Mouse (Mus musculus): ENCODE results near the gene Tmem189. TPM values are rescaled to one million over a fixed set of nuclear protein-coding genes. Genes with fewer than 3 reads are reported as not detected.
A peak's percentile ranks its signal among the peaks of the same experiment; 100 is the strongest.

Tmem189 gene
- 30.5 and 32.6 TPM in 2 replicates for polyA plus RNA-seq (2014; fragmentation: Nextera tagmentation; extraction: Ambion mirVana)

DNA sequence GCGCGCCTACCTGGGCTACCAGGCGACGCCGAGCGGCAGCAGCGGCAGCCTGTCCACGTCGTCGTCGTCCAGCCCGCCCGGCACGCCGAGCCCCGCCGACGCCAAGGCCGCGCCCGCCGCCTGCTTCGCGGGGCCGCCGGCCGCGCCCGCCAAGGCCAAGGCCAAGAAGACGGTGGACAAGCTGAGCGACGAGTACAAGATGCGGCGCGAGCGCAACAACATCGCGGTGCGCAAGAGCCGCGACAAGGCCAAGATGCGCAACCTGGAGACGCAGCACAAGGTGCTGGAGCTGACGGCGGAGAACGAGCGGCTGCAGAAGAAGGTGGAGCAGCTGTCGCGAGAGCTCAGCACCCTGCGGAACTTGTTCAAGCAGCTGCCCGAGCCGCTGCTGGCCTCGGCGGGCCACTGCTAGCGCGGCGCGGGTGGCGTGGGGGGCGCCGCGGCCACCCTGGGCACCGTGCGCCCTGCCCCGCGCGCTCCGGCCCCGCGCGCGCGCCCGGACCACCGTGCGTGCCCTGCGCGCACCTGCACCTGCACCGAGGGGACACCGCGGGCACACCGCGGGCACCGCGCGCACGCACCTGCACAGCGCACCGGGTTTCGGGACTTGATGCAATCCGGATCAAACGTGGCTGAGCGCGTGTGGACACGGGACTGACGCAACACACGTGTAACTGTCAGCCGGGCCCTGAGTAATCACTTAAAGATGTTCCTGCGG is at the start of gene Tmem189:
Gene Tmem189 (minus strand): TSS at position 322 of the 718 bp plus-strand sequence.
- peak within 1 kb of the TSS; percentile 82 for H3K4me3 ChIP-seq (ENCODE audit: low read depth, low read length)
- ATAC-seq (replicated peaks; ENCODE audit: low FRiP score) = peak; percentile 15
- H3K4me1 ChIP-seq (replicated peaks; ENCODE audit: control insufficient read depth, insufficient read depth, low read length) = peaks cover 35% of the 10 kb centered on the region
- H3K27me3 ChIP-seq (replicated peaks; ENCODE audit: control insufficient read depth, insufficient read depth, low read length) = peaks cover 6% of the 10 kb centered on the region
- WGBS = under 1% methylated on average over 98 of the region's 99 CpGs
- DNase-seq (ENCODE audit: low spot score) = peak; percentile 78
- peak within 1 kb of the TSS; percentile 96 for H3K4me2 ChIP-seq
- no peaks in the 10 kb centered on the region for H3K36me3 ChIP-seq (ENCODE audit: control insufficient read depth, insufficient read depth, low read length)
- no peaks in the 10 kb centered on the region for H3K9me3 ChIP-seq (ENCODE audit: control insufficient read depth, low read length)
- peak within 1 kb of the TSS; percentile 77 for H3K9ac ChIP-seq (ENCODE audit: low read depth, low read length)
- peak within 1 kb of the TSS; percentile 65 for H3K27ac ChIP-seq (ENCODE audit: low read depth, low read length)

DNA sequence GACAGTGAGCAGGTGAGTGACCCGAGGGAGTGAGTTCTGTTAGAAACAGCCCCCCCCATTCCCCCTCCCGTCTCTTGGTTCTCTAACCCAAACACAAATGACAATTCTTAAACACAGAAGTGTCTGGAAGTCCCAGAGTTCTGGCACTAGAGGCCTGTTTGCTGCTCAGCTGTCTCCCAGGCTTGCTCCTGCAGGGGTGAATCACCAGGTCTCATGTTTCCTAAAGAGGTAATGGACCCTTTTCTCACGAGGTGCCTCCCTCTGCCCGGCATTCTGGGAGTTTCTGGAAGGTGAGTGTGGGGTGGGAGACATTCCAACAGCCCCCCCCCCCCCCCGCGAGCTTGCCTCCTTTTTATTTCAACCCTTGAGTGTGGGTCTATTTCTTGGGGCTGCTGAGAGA is 49.4 kb upstream of the Tmem189 start:
- Histone ChIP-seq H3K4me3 (ENCODE audit: low read depth, low read length) (no peak overlapping the region), H3K27me3 (replicated peaks; ENCODE audit: control insufficient read depth, insufficient read depth, low read length) (no peaks in the 10 kb centered on the region), H3K27ac (ENCODE audit: low read depth, low read length) (no peak overlapping the region), H3K4me1 (replicated peaks; ENCODE audit: control insufficient read depth, insufficient read depth, low read length) (0 out of 2 replicates have a peak, but pooled peaks cover 2% of the 10 kb centered on the region), H3K9ac (ENCODE audit: low read depth, low read length) (no peak overlapping the region), H3K4me2 (no peak overlapping the region), H3K36me3 (ENCODE audit: control insufficient read depth, insufficient read depth, low read length) (no peaks in the 10 kb centered on the region), H3K9me3 (ENCODE audit: control insufficient read depth, low read length) (no peaks in the 10 kb centered on the region)
- whole genome bisulfite sequencing = 49% methylated on average over 6 of the region's 6 CpGs
- ATAC-seq (replicated peaks; ENCODE audit: low FRiP score) = no peak
- no peak for DNase-seq (ENCODE audit: low spot score)

DNA sequence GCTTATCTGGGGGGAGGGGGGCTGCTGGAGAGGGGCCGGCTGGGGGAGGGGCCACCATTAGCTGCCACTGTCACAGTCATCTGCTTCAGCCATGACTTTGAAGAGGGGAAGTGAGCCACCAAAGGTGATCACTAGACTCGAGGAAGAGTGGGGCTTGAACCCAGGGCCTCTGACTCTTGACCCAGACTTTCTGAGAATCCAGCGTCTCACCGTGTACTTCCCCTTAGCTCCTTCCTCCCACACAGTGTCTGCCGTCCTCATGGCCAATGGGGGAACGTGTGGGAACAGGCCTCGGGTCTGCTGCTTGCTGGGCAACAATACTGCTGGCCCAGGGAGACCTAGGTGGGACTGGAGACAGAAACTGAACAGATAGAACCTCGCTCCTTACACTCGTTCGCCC is 45.2 kb upstream of the Tmem189 start:
- WGBS = 47% methylated on average over 10 of the region's 10 CpGs
- no peak for ATAC-seq (replicated peaks; ENCODE audit: low FRiP score)
- no peak overlapping the region for H3K27ac ChIP-seq (ENCODE audit: low read depth, low read length)
- no peak overlapping the region for H3K9ac ChIP-seq (ENCODE audit: low read depth, low read length)
- no peak for DNase-seq (ENCODE audit: low spot score)
- no peaks in the 10 kb centered on the region for H3K9me3 ChIP-seq (ENCODE audit: control insufficient read depth, low read length)
- no peaks in the 10 kb centered on the region for H3K36me3 ChIP-seq (ENCODE audit: control insufficient read depth, insufficient read depth, low read length)
- no peaks in the 10 kb centered on the region for H3K4me1 ChIP-seq (replicated peaks; ENCODE audit: control insufficient read depth, insufficient read depth, low read length)
- H3K4me2 ChIP-seq = no peak overlapping the region
- no peak overlapping the region for H3K4me3 ChIP-seq (ENCODE audit: low read depth, low read length)
- H3K27me3 ChIP-seq (replicated peaks; ENCODE audit: control insufficient read depth, insufficient read depth, low read length) = no peaks in the 10 kb centered on the region

DNA sequence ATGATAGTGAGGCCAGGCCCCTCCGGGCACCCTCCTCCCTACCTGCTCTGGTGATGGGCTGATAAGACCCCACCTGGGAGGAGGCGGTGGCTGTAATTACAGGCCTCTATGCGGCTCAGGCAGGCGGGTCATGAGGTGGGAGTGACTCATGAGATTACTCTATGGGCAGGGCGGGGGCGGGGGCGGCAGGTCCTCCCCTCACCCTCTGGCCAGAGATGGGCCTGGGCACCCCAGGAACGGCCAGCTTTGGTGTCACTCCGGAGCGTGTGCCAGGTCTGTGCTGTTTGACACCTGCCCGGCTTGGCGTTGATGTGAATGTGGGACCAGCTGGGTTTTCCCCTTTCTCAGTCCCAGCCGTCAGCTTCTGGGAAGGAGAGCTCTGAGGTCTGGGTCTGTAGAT is 41.5 kb upstream of the Tmem189 start:
- ATAC-seq (replicated peaks; ENCODE audit: low FRiP score) (no peak), DNase-seq (ENCODE audit: low spot score) (no peak)
- H3K4me1 ChIP-seq (replicated peaks; ENCODE audit: control insufficient read depth, insufficient read depth, low read length) = no peaks in the 10 kb centered on the region
- no peaks in the 10 kb centered on the region; the same call in 1 of the 2 replicates for H3K27me3 ChIP-seq (replicated peaks; ENCODE audit: control insufficient read depth, insufficient read depth, low read length)
- no peak overlapping the region for H3K4me2 ChIP-seq
- no peaks in the 10 kb centered on the region for H3K9me3 ChIP-seq (ENCODE audit: control insufficient read depth, low read length)
- no peak overlapping the region for H3K27ac ChIP-seq (ENCODE audit: low read depth, low read length)
- H3K4me3 ChIP-seq (ENCODE audit: low read depth, low read length) = no peak overlapping the region
- no peak overlapping the region for H3K9ac ChIP-seq (ENCODE audit: low read depth, low read length)
- 56% methylated on average over 13 of the region's 13 CpGs for WGBS
- no peaks in the 10 kb centered on the region for H3K36me3 ChIP-seq (ENCODE audit: control insufficient read depth, insufficient read depth, low read length)

DNA sequence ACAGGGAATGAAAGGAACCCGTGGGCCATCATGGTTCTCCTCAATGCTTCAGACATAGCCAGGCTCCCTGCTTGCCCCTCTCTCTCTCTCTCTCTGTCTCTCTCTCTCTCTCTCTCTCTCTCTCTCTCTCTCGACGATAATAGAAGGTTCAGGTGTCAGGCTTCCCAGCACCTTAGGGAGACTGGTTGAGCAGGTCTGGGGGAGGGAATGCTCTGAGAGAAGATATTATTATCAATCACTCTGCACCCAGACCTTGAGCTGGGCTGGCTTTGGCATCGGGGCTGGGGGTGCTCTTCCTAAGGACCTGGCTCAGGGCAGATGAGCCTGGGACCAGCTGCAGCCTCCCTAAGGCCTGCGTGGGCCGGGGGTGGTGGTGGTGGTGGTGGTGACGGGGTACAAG is 40.4 kb upstream of the Tmem189 start:
- H3K27ac ChIP-seq (ENCODE audit: low read depth, low read length) = no peak overlapping the region
- H3K27me3 ChIP-seq (replicated peaks; ENCODE audit: control insufficient read depth, insufficient read depth, low read length) = no peaks in the 10 kb centered on the region; the same call in 1 of the 2 replicates
- ATAC-seq (replicated peaks; ENCODE audit: low FRiP score) (no peak), DNase-seq (ENCODE audit: low spot score) (no peak)
- WGBS = 68% methylated on average over 7 of the region's 7 CpGs
- H3K36me3 ChIP-seq (ENCODE audit: control insufficient read depth, insufficient read depth, low read length) = no peaks in the 10 kb centered on the region
- no peak overlapping the region for H3K4me3 ChIP-seq (ENCODE audit: low read depth, low read length)
- no peaks in the 10 kb centered on the region for H3K4me1 ChIP-seq (replicated peaks; ENCODE audit: control insufficient read depth, insufficient read depth, low read length)
- no peak overlapping the region for H3K9ac ChIP-seq (ENCODE audit: low read depth, low read length)
- H3K4me2 ChIP-seq = no peak overlapping the region
- H3K9me3 ChIP-seq (ENCODE audit: control insufficient read depth, low read length) = no peaks in the 10 kb centered on the region

DNA sequence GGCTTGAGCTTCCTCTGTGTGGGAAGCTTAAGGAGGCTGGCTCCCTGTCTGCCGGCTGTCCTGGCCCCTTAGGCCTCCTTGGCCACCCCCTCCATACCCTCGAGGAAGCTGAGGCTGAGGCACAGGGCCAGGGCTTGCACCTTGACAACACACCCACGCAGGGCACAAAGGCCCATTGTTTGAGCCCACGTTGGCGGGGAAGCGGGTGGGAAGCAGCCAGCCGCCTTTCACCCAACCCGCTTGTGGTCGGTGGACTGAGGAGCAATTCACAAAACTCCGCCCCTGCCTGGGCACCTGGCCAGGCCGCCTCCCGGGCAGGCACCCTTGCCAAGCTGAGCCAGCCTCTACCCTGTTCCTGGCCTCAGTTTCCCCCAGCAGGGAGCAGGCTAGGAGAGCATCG is 37.5 kb upstream of the Tmem189 start:
- Histone ChIP-seq H3K4me1 (replicated peaks; ENCODE audit: control insufficient read depth, insufficient read depth, low read length) (no peaks in the 10 kb centered on the region), H3K4me2 (no peak overlapping the region), H3K36me3 (ENCODE audit: control insufficient read depth, insufficient read depth, low read length) (no peaks in the 10 kb centered on the region), H3K27ac (ENCODE audit: low read depth, low read length) (no peak overlapping the region), H3K27me3 (replicated peaks; ENCODE audit: control insufficient read depth, insufficient read depth, low read length) (no peaks in the 10 kb centered on the region; the same call in 1 of the 2 replicates), H3K9me3 (ENCODE audit: control insufficient read depth, low read length) (no peaks in the 10 kb centered on the region), H3K4me3 (ENCODE audit: low read depth, low read length) (no peak overlapping the region), H3K9ac (ENCODE audit: low read depth, low read length) (no peak overlapping the region)
- no peak for DNase-seq (ENCODE audit: low spot score)
- WGBS = 74% methylated on average over 13 of the region's 13 CpGs
- no peak for ATAC-seq (replicated peaks; ENCODE audit: low FRiP score)

DNA sequence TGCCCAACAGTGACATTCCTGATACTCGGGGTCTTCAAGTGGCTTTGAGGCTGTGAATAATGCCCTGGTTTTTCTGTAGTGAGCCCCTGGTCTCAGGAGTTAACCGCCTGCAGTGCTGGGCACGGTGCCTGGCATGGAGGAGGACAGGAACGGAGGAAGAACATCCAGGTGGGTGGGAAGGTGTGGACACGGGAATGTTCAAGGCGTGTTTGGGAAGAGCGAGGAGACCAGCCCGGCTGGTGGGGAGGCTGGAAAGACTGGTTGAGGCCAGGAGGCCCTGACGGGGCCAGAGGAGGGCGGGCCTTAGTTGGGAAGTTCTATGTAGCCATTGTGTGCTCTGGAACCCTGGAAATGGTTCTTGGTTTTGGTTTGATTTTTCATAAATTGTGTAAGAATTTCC is 36.3 kb upstream of the Tmem189 start:
- no peak overlapping the region for H3K4me3 ChIP-seq (ENCODE audit: low read depth, low read length)
- H3K36me3 ChIP-seq (ENCODE audit: control insufficient read depth, insufficient read depth, low read length) = no peaks in the 10 kb centered on the region
- H3K4me1 ChIP-seq (replicated peaks; ENCODE audit: control insufficient read depth, insufficient read depth, low read length) = no peaks in the 10 kb centered on the region
- H3K9me3 ChIP-seq (ENCODE audit: control insufficient read depth, low read length) = no peaks in the 10 kb centered on the region
- H3K27me3 ChIP-seq (replicated peaks; ENCODE audit: control insufficient read depth, insufficient read depth, low read length) = no peaks in the 10 kb centered on the region; the same call in 1 of the 2 replicates
- no peak overlapping the region for H3K27ac ChIP-seq (ENCODE audit: low read depth, low read length)
- H3K4me2 ChIP-seq = no peak overlapping the region
- H3K9ac ChIP-seq (ENCODE audit: low read depth, low read length) = no peak overlapping the region
- DNase-seq (ENCODE audit: low spot score) (no peak), ATAC-seq (replicated peaks; ENCODE audit: low FRiP score) (no peak)
- 89% methylated on average over 10 of the region's 10 CpGs for WGBS

DNA sequence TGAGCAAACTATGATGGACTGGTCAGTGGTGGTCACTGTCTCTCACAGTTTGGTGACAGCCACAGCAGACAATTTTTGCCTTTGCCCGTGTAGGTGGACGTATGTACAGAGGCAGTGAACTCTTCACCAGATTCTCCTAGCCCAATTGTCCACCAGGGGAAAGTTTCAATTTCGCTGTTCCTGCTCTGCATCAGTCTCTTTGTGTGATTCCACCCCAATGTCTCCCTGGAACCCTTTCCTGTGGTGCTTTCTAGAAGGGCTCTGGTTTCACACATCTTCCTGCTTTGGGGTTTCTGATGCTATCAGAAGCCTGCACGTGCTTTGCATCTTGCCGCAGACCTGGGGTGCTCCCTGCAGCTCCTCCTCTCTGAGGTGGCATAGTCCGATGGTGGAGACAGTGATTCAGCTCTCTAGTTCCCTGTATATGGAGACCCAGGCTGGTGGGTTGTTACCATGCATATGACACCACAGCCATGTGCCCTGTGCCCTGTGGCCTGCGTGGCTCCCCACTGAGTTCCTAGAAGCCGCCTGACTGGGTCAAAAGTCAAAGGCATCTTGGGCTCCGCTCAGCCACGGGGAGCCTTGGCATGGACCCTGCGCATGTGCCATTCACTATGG is 34.1 kb upstream of the Tmem189 start:
- Histone ChIP-seq H3K36me3 (ENCODE audit: control insufficient read depth, insufficient read depth, low read length) (no peaks in the 10 kb centered on the region), H3K4me3 (ENCODE audit: low read depth, low read length) (no peak overlapping the region), H3K27ac (ENCODE audit: low read depth, low read length) (no peak overlapping the region), H3K27me3 (replicated peaks; ENCODE audit: control insufficient read depth, insufficient read depth, low read length) (no peaks in the 10 kb centered on the region; the same call in 1 of the 2 replicates), H3K9me3 (ENCODE audit: control insufficient read depth, low read length) (no peaks in the 10 kb centered on the region), H3K4me1 (replicated peaks; ENCODE audit: control insufficient read depth, insufficient read depth, low read length) (no peaks in the 10 kb centered on the region), H3K4me2 (no peak overlapping the region), H3K9ac (ENCODE audit: low read depth, low read length) (no peak overlapping the region)
- 66% methylated on average over 11 of the region's 11 CpGs for whole genome bisulfite sequencing
- DNase-seq (ENCODE audit: low spot score) (no peak), ATAC-seq (replicated peaks; ENCODE audit: low FRiP score) (no peak)

DNA sequence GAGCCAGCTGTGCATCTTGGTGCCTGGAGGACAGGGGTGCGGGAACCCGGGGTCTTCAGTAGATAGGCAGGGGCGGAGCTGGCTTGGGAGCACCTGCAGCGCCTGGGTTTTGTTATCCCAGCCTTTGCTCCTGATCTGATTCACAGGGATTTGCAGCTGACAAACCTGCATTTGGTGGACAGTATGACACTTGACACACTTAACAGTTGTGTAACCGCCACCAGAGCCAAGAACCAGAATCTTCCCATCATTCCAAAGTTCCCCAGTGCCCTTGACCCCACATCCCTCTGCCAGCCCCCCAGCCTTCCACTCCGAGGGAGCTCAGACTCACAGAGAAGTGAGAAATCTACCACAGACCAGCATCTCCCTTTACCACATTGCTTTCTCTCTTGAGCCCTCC is 32.9 kb upstream of the Tmem189 start:
- 77% methylated on average over 6 of the region's 6 CpGs for WGBS
- Histone ChIP-seq H3K36me3 (ENCODE audit: control insufficient read depth, insufficient read depth, low read length) (no peaks in the 10 kb centered on the region), H3K27me3 (replicated peaks; ENCODE audit: control insufficient read depth, insufficient read depth, low read length) (no peaks in the 10 kb centered on the region; the same call in 1 of the 2 replicates), H3K27ac (ENCODE audit: low read depth, low read length) (no peak overlapping the region), H3K4me3 (ENCODE audit: low read depth, low read length) (no peak overlapping the region), H3K4me2 (no peak overlapping the region), H3K4me1 (replicated peaks; ENCODE audit: control insufficient read depth, insufficient read depth, low read length) (no peaks in the 10 kb centered on the region), H3K9ac (ENCODE audit: low read depth, low read length) (no peak overlapping the region), H3K9me3 (ENCODE audit: control insufficient read depth, low read length) (no peaks in the 10 kb centered on the region)
- ATAC-seq (replicated peaks; ENCODE audit: low FRiP score) (no peak), DNase-seq (ENCODE audit: low spot score) (no peak)
